Mouse (Mus musculus) hindbrain, postnatal 0 days (tissue): ENCODE data around the gene Emp2. TPM values are rescaled to one million over a fixed set of nuclear protein-coding genes. Genes with fewer than 3 reads are reported as not detected.

ENCODE experiments used
- ATAC-seq: fragments of 200-750 bp; cut with Nextera tagmentation; 2 replicates; pipeline ENCODE4 v1.8.0; 2017; ENCODE audit warnings: mild to moderate bottlenecking, moderate TSS enrichment, moderate library complexity
- DNase-seq: peaks from one replicate; pipeline ENCODE4 v3.0.0-alpha.2; 2015; ENCODE audit warnings: low spot score
- H3K27ac ChIP-seq: fragments of 300-500 bp; sonication (generic); 2 replicates; pipeline ENCODE4 v1.5.1; 2014; ENCODE audit warnings: mild to moderate bottlenecking
- H3K27me3 ChIP-seq: fragments of 300-500 bp; sonication (generic); 2 replicates; pipeline ENCODE4 v1.6.1; 2014; ENCODE audit warnings: low read length, mixed read lengths; ENCODE audit not compliant: insufficient read depth
- H3K36me3 ChIP-seq: fragments of 300-500 bp; sonication (generic); 2 replicates; pipeline ENCODE4 v1.6.1; 2014; ENCODE audit warnings: low read length, mixed read lengths; ENCODE audit not compliant: insufficient read depth
- H3K4me1 ChIP-seq: fragments of 300-500 bp; sonication (generic); 2 replicates; pipeline ENCODE4 v1.6.1; 2014; ENCODE audit warnings: antibody characterized with exemption, low read length, mixed read lengths; ENCODE audit not compliant: insufficient read depth
- H3K4me2 ChIP-seq: fragments of 300-500 bp; sonication (generic); 2 replicates; pipeline ENCODE4 v1.6.1; 2014; ENCODE audit warnings: low read depth, mild to moderate bottlenecking, low read length, moderate library complexity, mixed read lengths
- H3K4me3 ChIP-seq: fragments of 300-500 bp; sonication (generic); 2 replicates; pipeline ENCODE4 v1.5.1; 2014; ENCODE audit warnings: low read length
- H3K9ac ChIP-seq: fragments of 300-500 bp; sonication (generic); replicated peaks from 2 replicates; pipeline ENCODE4 v1.6.1; 2014; ENCODE audit warnings: mild to moderate bottlenecking, low read length, moderate library complexity, mixed read lengths
- H3K9me3 ChIP-seq: fragments of 300-500 bp; sonication (generic); 2 replicates; pipeline ENCODE4 v1.6.1; 2016; ENCODE audit warnings: low read length, mixed read lengths
- CTCF ChIP-seq: IDR thresholded peaks from 2 replicates; pipeline ENCODE4 v1.5.1; 2016; ENCODE audit warnings: antibody characterized with exemption, control low read depth, low read depth
- WGBS: fragments of 180-500 bp; shearing (Covaris S2); extraction: QIAGEN DNeasy Blood & Tissue Kit; methylation state at CpG from one replicate; pipeline ENCODE4 v1.1.7; 2014; 5-methylcytosine and 5-hydroxymethylcytosine counted together
- polyA plus RNA-seq: library from polyadenylated mRNA; unstranded; fragments of >200 nt; fragmentation: Nextera tagmentation; extraction: Ambion mirVana; gene quantifications from 2 replicates; pipeline ENCODE4 v1.2.1, GENCODE M21; 2015
- total RNA-seq: library from RNA; depleted of rRNA; stranded (reverse); fragments of >200 nt; gene quantifications from 2 replicates; pipeline ENCODE4 v1.2.3, GENCODE M21; 2014

Emp2 gene
- total and polyA plus RNA-seq, 2 experiments from 2014 or later: 26.6 to 30.7 TPM

DNA sequence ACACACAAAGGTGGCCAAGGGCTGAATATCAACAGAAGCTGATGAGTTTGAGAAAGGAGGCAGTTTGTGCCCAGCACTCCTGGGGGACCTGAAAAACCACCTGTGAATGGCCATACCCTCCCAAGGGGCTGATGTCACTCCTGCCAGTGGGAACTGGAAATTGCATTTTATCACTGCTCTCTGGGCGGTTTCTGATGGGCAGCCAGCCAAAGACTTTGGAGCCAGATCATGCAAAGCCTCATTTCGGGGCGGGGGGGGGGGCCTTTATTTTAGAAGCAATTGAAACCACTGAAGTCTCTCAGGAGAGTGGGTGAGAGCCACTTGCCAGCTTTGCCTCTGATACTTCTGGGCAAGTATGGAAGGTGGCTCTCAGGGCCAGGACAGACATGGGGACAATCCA is 7.7 kb downstream of the Emp2 start:
- no peaks in the 10 kb centered on the region for H3K36me3 ChIP-seq
- H3K4me3 ChIP-seq: no peak overlapping the region
- no peak for TF ChIP-seq CTCF
- no peaks in the 10 kb centered on the region for H3K27me3 ChIP-seq
- no peak overlapping the region for H3K27ac ChIP-seq
- ATAC-seq (no peak), DNase-seq (no peak)
- H3K9ac ChIP-seq: no peak overlapping the region
- no peaks in the 10 kb centered on the region for H3K4me1 ChIP-seq
- 53% methylated on average over 3 of the region's 3 CpGs for WGBS
- no peaks in the 10 kb centered on the region for H3K9me3 ChIP-seq
- H3K4me2 ChIP-seq: no peak overlapping the region

DNA sequence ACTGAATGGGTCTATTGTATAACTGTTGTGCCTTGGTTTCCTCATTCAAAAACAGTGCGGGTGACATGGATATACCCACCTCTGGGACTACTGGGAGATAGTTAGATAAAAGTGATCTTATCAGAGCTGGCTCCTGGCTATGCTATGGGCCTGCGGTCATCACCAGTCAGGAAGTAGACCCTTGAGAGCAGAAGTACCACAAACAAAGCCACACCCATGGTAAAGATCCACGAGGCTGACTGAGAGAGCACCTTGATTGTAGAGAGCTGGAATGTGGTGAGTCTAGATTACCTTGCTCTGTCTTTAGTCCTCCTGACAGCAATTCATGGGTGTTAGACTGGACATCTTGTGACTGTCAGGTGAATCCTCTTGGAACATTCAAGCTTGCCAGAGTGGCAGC is 12.4 kb downstream of the Emp2 start:
- no peaks in the 10 kb centered on the region for H3K9me3 ChIP-seq
- 86% methylated on average over 3 of the region's 3 CpGs for WGBS
- no peak overlapping the region for H3K4me3 ChIP-seq
- no peaks in the 10 kb centered on the region for H3K27me3 ChIP-seq
- DNase-seq: no peak
- H3K36me3 ChIP-seq: no peaks in the 10 kb centered on the region
- no peak overlapping the region for H3K4me2 ChIP-seq
- no peak for TF ChIP-seq CTCF
- H3K9ac ChIP-seq: no peak overlapping the region
- no peaks in the 10 kb centered on the region for H3K4me1 ChIP-seq
- no peak for ATAC-seq
- H3K27ac ChIP-seq: no peak overlapping the region

DNA sequence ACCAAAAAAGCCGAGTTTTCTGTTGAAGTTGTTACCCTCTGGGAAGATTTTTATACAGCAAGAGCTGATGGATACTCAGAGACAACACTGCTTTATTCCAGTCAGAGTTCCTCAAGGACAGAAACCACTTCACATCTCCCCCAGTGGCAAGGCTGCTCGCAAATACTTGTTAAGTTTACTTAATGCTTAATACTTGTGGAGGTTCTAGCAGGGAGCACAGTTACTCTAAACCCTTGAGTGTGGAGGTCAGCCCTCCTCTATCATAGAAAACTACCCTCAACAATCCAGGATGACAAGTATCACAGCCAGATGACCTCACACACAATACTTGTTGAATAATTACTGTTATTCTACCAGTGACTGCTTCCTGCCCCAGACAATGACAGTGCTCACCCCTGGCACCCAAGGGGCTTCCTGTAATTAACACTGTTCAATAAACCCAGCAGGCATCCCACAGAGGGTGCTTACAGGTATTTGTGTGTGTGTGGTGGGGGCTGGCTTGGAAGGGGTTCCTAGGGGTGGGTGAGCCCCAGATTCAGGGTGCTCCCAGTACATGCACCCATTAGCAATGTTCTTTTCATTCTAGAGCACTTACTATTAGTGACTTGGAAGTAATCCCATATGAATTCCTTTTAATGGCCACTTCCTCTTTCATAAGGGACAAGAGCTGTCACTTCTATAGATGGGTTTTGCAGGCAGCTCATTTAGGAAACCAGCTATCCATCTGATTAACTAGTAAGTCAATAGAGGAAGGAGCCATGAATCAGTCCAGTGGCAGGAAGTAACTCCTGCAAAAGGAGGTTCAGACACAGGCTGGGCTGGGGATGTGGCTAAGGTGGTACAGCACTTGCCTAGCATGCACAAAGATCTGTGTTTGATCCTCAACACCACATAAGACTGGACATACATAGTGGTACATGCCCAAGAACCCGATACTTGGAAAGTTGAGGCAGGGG is 13.3 kb downstream of the Emp2 start:
- no peaks in the 10 kb centered on the region for H3K27me3 ChIP-seq
- no peak overlapping the region for H3K4me2 ChIP-seq
- no peaks in the 10 kb centered on the region for H3K36me3 ChIP-seq
- H3K27ac ChIP-seq: no peak overlapping the region
- 70% methylated on average over 3 of the region's 3 CpGs for WGBS
- no peaks in the 10 kb centered on the region for H3K9me3 ChIP-seq
- ATAC-seq (no peak), DNase-seq (no peak)
- no peak overlapping the region for H3K9ac ChIP-seq
- no peak for TF ChIP-seq CTCF
- H3K4me3 ChIP-seq: no peak overlapping the region
- H3K4me1 ChIP-seq: no peaks in the 10 kb centered on the region

DNA sequence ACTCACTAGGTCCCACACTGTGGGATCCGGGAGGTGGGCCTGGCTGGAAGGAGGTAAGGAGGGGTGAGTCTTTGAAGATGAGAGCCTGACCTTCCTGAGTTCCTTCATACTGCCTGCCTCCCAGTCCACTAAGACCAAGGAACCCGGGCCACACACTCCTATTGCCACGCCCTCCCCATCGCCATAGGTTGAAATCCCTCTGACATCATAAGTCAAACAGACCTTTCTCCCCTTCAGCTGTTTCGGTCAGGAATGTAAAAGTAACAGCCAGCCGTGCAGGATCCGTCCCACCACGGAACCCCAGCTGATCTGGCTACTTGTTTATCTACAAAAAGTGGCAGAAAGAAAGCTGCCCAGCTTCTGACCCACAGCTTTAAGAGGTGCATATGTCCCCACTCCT is 14.1 kb downstream of the Emp2 start:
- DNase-seq: no peak
- no peak overlapping the region for H3K4me2 ChIP-seq
- TF ChIP-seq CTCF: no peak
- H3K9me3 ChIP-seq: no peaks in the 10 kb centered on the region
- 43% methylated on average over 8 of the region's 8 CpGs for WGBS
- H3K4me1 ChIP-seq: no peaks in the 10 kb centered on the region
- H3K27me3 ChIP-seq: no peaks in the 10 kb centered on the region
- no peak for ATAC-seq
- no peak overlapping the region for H3K9ac ChIP-seq
- no peak overlapping the region for H3K4me3 ChIP-seq
- no peak overlapping the region for H3K27ac ChIP-seq
- no peaks in the 10 kb centered on the region for H3K36me3 ChIP-seq

DNA sequence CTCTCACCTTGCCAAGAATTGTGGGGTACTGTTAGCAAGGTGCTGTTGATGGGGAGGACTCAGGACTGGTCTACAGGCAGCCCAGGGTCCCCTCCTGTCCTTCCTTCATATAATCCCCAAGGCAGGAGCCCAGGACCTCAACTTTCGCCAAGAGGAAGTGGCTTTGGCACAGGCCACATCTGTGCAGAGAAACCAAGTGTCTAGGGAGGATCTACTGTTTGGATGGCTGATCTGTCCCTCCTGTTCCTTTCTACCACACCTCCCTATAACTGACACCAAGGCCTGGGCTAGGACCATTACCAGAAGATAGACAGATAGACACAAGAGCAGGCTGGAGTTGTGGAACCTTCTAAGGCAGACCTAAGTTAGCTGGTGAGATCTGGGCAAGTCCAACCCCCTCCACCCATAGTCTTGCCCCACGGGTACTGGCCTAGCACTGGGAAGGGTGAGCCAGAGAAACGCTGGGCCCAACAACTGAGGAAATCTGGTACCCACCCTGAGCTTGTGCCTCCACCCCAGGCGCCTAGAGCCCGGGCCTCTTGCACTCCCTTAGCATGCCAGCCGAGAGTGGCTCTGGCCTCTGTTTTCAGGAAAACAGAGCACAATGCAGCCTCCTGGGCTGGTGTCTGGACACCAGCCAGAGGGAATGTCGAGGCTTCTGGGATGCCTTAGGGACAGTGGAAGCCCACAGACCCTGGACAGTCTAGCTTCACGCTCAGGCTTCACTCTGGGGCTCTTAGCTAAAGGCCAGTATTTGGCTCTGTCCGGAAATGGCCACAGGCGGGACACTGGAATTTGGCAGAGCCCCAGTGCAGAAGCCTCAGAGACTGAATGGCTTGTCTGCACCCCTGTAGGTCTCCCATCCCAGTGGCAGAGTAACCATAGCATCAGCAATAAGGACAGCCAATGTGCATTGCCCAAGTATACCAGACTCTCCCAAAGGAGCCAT is 15.8 kb downstream of the Emp2 start:
- H3K9ac ChIP-seq: no peak overlapping the region
- TF ChIP-seq CTCF: no peak
- H3K27me3 ChIP-seq: no peaks in the 10 kb centered on the region
- H3K27ac ChIP-seq: peak overlapping the region; percentile 20; the same call in 1 of the 2 replicates
- 57% methylated on average over 10 of the region's 10 CpGs for WGBS
- no peak overlapping the region for H3K4me3 ChIP-seq
- H3K4me1 ChIP-seq: no peaks in the 10 kb centered on the region
- H3K4me2 ChIP-seq: no peak overlapping the region
- H3K36me3 ChIP-seq: no peaks in the 10 kb centered on the region
- ATAC-seq (peak; percentile 84), DNase-seq (peak; percentile 36)
- no peaks in the 10 kb centered on the region for H3K9me3 ChIP-seq

DNA sequence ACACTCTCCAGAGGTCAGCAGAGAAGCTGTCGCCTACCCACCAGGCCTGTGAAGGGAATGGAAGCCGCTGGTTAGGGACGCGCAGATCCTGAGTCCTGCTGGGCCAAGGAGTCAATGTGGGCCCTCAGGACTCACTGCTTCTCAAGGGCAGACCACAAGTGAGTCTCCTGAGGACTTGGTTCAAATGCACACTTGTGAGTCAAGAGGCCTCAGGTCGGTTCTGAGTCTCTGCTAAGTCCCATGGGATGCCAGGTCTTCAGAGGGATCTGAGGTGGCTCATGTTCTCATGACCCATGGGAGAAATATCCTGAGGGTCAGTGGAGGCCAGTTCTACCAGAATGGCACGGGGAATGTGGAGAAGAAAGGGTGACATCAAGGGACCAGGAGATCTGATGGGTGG is 25.7 kb downstream of the Emp2 start:
- H3K9me3 ChIP-seq: no peaks in the 10 kb centered on the region
- no peak overlapping the region for H3K4me3 ChIP-seq
- no peak for DNase-seq
- H3K9ac ChIP-seq: no peak overlapping the region
- no peak for ATAC-seq
- 87% methylated on average over 6 of the region's 6 CpGs for WGBS
- H3K4me2 ChIP-seq: no peak overlapping the region
- TF ChIP-seq CTCF: no peak
- H3K27ac ChIP-seq: no peak overlapping the region
- no peaks in the 10 kb centered on the region for H3K36me3 ChIP-seq
- no peaks in the 10 kb centered on the region for H3K4me1 ChIP-seq
- H3K27me3 ChIP-seq: no peaks in the 10 kb centered on the region
